Mouse (Mus musculus) hindbrain, postnatal 0 days (tissue): Measurements from ENCODE around the gene BC049730. TPM values are rescaled to one million over a fixed set of nuclear protein-coding genes. Genes with fewer than 3 reads are reported as not detected.
"Not testable (repeated sequence)": the region's sequence is repeated elsewhere in the genome, so short reads cannot be mapped to it uniquely, and the experiment has no call there.

Source experiments
- ATAC-seq: fragments of 200-750 bp; cut with Nextera tagmentation; 2 replicates; pipeline ENCODE4 v1.8.0; 2017; ENCODE audit warnings: mild to moderate bottlenecking, moderate TSS enrichment, moderate library complexity
- DNase-seq: peaks from one replicate; pipeline ENCODE4 v3.0.0-alpha.2; 2015; ENCODE audit warnings: low spot score
- H3K27ac ChIP-seq: fragments of 300-500 bp; sonication (generic); 2 replicates; pipeline ENCODE4 v1.5.1; 2014; ENCODE audit warnings: mild to moderate bottlenecking
- H3K27me3 ChIP-seq: fragments of 300-500 bp; sonication (generic); 2 replicates; pipeline ENCODE4 v1.6.1; 2014; ENCODE audit warnings: low read length, mixed read lengths; ENCODE audit not compliant: insufficient read depth
- H3K36me3 ChIP-seq: fragments of 300-500 bp; sonication (generic); 2 replicates; pipeline ENCODE4 v1.6.1; 2014; ENCODE audit warnings: low read length, mixed read lengths; ENCODE audit not compliant: insufficient read depth
- H3K4me1 ChIP-seq: fragments of 300-500 bp; sonication (generic); 2 replicates; pipeline ENCODE4 v1.6.1; 2014; ENCODE audit warnings: antibody characterized with exemption, low read length, mixed read lengths; ENCODE audit not compliant: insufficient read depth
- H3K4me2 ChIP-seq: fragments of 300-500 bp; sonication (generic); 2 replicates; pipeline ENCODE4 v1.6.1; 2014; ENCODE audit warnings: low read depth, mild to moderate bottlenecking, low read length, moderate library complexity, mixed read lengths
- H3K4me3 ChIP-seq: fragments of 300-500 bp; sonication (generic); 2 replicates; pipeline ENCODE4 v1.5.1; 2014; ENCODE audit warnings: low read length
- H3K9ac ChIP-seq: fragments of 300-500 bp; sonication (generic); replicated peaks from 2 replicates; pipeline ENCODE4 v1.6.1; 2014; ENCODE audit warnings: mild to moderate bottlenecking, low read length, moderate library complexity, mixed read lengths
- H3K9me3 ChIP-seq: fragments of 300-500 bp; sonication (generic); 2 replicates; pipeline ENCODE4 v1.6.1; 2016; ENCODE audit warnings: low read length, mixed read lengths
- CTCF ChIP-seq: IDR thresholded peaks from 2 replicates; pipeline ENCODE4 v1.5.1; 2016; ENCODE audit warnings: antibody characterized with exemption, control low read depth, low read depth
- WGBS: fragments of 180-500 bp; shearing (Covaris S2); extraction: QIAGEN DNeasy Blood & Tissue Kit; methylation state at CpG from one replicate; pipeline ENCODE4 v1.1.7; 2014; 5-methylcytosine and 5-hydroxymethylcytosine counted together
- polyA plus RNA-seq: library from polyadenylated mRNA; unstranded; fragments of >200 nt; fragmentation: Nextera tagmentation; extraction: Ambion mirVana; gene quantifications from 2 replicates; pipeline ENCODE4 v1.2.1, GENCODE M21; 2015
- total RNA-seq: library from RNA; depleted of rRNA; stranded (reverse); fragments of >200 nt; gene quantifications from 2 replicates; pipeline ENCODE4 v1.2.3, GENCODE M21; 2014

BC049730 gene
- total and polyA plus RNA-seq, 2 experiments from 2014 or later, result not detected

DNA sequence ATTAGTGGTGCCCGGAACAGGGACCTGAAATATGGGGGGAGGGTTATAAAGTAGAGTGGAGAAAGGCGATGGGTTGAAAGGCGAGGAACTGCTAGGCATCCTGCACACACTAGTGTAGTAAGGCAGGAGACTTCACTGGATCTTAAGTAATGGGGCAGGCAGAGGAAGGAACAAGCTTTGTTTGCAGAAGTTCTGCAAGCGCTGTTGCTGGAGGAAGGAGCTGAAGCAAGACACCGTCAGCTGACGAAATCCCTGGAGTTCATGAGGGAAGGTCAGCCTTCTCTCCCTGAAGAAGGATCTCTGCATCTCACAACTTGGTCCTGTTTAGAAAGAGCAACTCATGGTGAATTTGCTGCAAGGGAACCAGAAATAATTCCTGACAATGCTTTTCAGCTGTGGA is 6.0 kb downstream of the BC049730 start:
- H3K9ac ChIP-seq, result no peak overlapping the region

DNA sequence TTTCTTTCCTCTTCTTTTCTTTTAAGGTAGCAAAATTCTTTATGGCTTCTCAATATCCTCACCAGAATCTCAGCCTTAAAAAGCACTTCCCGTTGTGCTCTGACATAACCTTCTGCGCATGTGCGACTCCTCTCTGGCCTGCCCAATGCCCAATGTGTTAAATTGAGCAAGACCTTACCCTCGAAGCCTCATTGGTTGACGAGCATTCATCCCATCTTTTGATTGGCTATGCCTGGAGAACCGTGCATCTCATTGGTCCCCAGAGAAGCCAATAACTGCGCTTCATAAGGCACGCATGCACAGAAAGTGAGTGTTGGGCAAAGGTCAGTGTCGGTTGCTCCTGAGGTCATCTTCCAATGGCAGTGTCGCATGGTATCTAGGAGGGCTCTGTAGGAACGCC is 17.8 kb downstream of the BC049730 start, which contains the start of gene Gm4763:
Gm4763 (minus strand) TSS at position 101 of the 400 bp plus-strand sequence.
- not testable (repeated sequence) for H3K27me3 ChIP-seq, H3K27ac ChIP-seq, H3K9me3 ChIP-seq, H3K4me2 ChIP-seq, H3K36me3 ChIP-seq, H3K9ac ChIP-seq, ATAC-seq, DNase-seq, H3K4me3 ChIP-seq, H3K4me1 ChIP-seq
- 92% methylated on average over 11 of the region's 11 CpGs for WGBS

More for the DNA sequence above, 6.0 kb downstream of the BC049730 start:
- Histone ChIP-seq H3K9me3 (no peaks in the 10 kb centered on the region), H3K4me3 (no peak overlapping the region), H3K36me3 (no peaks in the 10 kb centered on the region), H3K4me2 (no peak overlapping the region), H3K27me3 (no peaks in the 10 kb centered on the region), H3K4me1 (no peaks in the 10 kb centered on the region), H3K27ac (no peak overlapping the region)
- WGBS, result 79% methylated on average over 6 of the region's 6 CpGs
- no peak for ATAC-seq
- no peak for TF ChIP-seq CTCF
- no peak for DNase-seq

DNA sequence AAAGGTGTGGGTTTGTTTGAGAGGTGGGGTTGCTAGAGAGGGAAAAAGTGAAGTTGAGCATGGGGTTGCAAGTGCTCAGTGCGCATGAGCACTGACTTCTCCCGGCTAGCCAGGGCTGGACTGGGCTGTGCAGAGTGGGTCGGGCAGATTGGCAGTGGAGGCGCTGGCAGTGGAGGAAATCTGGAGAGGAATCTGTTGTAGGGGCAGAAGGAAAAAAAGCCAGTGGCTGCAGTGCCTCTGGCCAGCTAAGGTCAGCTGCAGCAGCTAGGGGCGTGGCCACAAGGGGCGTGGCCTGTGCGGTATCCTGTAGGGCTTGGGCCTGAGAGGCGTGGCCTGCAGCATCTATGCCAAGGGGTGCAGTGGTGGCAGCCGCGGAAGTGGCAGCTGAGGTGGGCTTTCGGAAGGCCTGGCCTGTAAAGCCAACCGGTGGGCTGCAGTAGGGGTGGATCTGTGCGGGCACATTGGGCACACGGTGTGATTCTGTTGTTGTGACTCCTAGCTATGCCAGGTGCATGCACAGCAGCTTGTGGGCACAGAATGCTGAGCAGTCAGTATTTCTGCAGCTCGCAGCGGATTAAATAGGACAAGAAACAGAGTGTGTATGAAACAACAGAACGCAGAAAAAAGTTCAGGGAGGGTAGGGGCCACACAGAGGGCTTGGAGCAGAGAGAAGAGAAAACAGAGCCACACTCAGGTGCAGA is 27.1 kb downstream of the BC049730 start:
- no peak for TF ChIP-seq CTCF
- Histone ChIP-seq H3K9me3 (no peaks in the 10 kb centered on the region), H3K4me3 (peak overlapping the region; percentile 18; the same call in 1 of the 2 replicates), H3K4me2 (peak overlapping the region; percentile 48), H3K36me3 (no peaks in the 10 kb centered on the region), H3K27ac (no peak overlapping the region), H3K27me3 (no peaks in the 10 kb centered on the region), H3K4me1 (0 out of 2 replicates have a peak, but pooled peaks cover 6% of the 10 kb centered on the region), H3K9ac (peak overlapping the region; percentile 3; the same call in 1 of the 2 replicates)
- ATAC-seq (peak; percentile 86), DNase-seq (peak; percentile 46)
- WGBS, result 13% methylated on average over 16 of the region's 17 CpGs

DNA sequence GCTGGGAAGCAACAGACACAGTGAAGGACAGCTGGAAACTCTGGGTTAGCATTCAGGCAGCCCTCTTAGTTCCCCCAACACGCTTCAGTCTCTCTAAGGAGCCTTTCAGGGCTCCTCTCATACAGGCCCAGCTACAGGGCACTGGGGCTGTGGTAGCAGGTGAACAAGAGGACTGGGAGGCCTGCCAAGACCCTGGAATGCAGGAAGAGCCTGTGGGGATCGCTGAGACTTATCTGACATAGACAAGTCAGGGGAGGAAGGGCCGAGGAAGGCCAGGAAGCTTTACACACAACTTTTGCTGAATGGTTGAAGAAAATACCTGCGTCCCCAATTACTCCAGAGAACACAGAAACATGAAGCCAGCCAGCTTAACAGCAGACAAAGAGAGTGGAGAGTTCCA is 41.7 kb downstream of the BC049730 start:
- DNase-seq (peak; percentile 12), ATAC-seq (no peak)
- no peaks in the 10 kb centered on the region for H3K36me3 ChIP-seq
- no peak overlapping the region for H3K4me3 ChIP-seq
- no peak overlapping the region for H3K27ac ChIP-seq
- no peak for TF ChIP-seq CTCF
- no peaks in the 10 kb centered on the region for H3K9me3 ChIP-seq
- H3K4me1 ChIP-seq, result no peaks in the 10 kb centered on the region
- 42% methylated on average over 4 of the region's 4 CpGs for WGBS
- H3K4me2 ChIP-seq, result no peak overlapping the region
- H3K9ac ChIP-seq, result no peak overlapping the region
- no peaks in the 10 kb centered on the region for H3K27me3 ChIP-seq

DNA sequence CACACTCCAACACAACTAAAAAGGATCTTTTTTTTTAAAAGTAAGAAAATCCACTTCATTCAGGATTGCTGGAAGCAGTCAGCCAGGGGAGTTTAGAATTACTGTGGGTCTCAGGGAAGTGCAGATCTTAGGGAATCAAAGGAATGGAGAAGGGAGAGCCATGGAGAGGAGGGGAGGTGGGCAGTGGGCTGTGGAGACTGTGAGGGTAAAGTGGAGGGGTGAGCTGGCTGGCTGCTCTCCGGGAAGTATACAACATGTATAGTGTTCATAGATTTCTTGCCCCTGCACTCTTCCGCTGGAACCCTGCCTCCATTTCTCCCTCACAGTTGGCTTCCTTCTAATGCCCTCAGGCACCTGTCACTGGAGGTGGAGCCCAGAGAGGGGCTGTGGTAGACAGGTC is 42.6 kb downstream of the BC049730 start:
- Histone ChIP-seq H3K4me1 (no peaks in the 10 kb centered on the region), H3K4me2 (no peak overlapping the region), H3K9ac (no peak overlapping the region), H3K27me3 (no peaks in the 10 kb centered on the region), H3K4me3 (no peak overlapping the region), H3K9me3 (no peaks in the 10 kb centered on the region), H3K27ac (no peak overlapping the region), H3K36me3 (no peaks in the 10 kb centered on the region)
- DNase-seq (no peak), ATAC-seq (no peak)
- WGBS, result 91% methylated on average over 2 of the region's 2 CpGs
- no peak for TF ChIP-seq CTCF

DNA sequence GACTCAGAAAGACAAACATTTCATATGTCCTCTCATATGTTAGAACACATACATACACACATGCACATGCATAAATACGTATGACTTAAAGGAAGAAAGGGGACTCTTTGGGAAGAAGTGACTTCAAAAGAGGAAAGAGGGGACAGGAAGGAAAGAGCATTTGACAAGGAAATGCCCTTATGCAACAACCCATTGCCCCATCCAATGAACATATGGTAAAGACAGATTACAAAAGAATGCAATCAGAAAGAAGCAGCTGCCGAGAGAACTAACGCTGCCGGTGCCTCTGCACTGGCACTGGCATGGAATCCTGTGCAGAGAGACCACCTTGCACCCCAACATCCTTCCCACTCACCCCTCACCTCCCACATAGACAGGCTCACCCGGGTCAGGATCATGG is 44.4 kb downstream of the BC049730 start:
- H3K4me2 ChIP-seq, result no peak overlapping the region
- no peaks in the 10 kb centered on the region for H3K4me1 ChIP-seq
- no peak for TF ChIP-seq CTCF
- H3K9ac ChIP-seq, result no peak overlapping the region
- 74% methylated on average over 5 of the region's 5 CpGs for WGBS
- H3K4me3 ChIP-seq, result no peak overlapping the region
- no peak for ATAC-seq
- DNase-seq, result no peak
- no peaks in the 10 kb centered on the region for H3K36me3 ChIP-seq
- no peak overlapping the region for H3K27ac ChIP-seq
- no peaks in the 10 kb centered on the region for H3K9me3 ChIP-seq
- no peaks in the 10 kb centered on the region for H3K27me3 ChIP-seq

DNA sequence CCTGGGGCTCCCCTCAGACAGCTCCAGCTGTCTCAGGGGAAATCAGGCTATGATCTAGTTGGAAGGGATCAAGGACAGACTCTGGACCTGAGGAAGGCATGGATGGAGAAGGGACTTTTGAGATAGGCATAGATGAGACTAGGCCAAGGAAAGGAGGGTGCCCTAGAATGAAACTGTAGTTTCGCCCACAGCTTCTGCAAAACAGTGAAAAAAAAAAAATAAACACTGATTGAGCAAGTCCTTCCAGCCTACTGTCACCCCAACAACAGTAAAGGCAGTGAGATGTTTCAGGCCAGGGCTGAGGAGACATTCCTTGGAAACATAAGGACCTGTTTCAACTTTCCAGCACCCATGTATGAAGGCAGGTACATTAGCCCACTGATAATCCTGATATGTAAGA is 49.5 kb downstream of the BC049730 start:
- no peaks in the 10 kb centered on the region for H3K4me1 ChIP-seq
- DNase-seq, result no peak
- no peak for ATAC-seq
- H3K4me2 ChIP-seq, result no peak overlapping the region
- H3K4me3 ChIP-seq, result no peak overlapping the region
- no peaks in the 10 kb centered on the region for H3K27me3 ChIP-seq
- H3K36me3 ChIP-seq, result no peaks in the 10 kb centered on the region
- H3K9ac ChIP-seq, result no peak overlapping the region
- H3K9me3 ChIP-seq, result no peaks in the 10 kb centered on the region
- H3K27ac ChIP-seq, result no peak overlapping the region
- no peak for TF ChIP-seq CTCF
- 83% methylated on average over 1 of the region's 1 CpGs for WGBS
